Mouse (Mus musculus) yolk sac, embryonic 10.5 days (tissue): ENCODE data around the gene Gm9803.
"Not testable (repeated sequence)": the region's sequence is repeated elsewhere in the genome, so short reads cannot be mapped to it uniquely, and the experiment has no call there.

Experiments
- DNase-seq: peaks from one replicate; pipeline ENCODE4 v3.0.0-alpha.2; 2017; ENCODE audit warnings: low spot score

Gm9803 gene

DNA sequence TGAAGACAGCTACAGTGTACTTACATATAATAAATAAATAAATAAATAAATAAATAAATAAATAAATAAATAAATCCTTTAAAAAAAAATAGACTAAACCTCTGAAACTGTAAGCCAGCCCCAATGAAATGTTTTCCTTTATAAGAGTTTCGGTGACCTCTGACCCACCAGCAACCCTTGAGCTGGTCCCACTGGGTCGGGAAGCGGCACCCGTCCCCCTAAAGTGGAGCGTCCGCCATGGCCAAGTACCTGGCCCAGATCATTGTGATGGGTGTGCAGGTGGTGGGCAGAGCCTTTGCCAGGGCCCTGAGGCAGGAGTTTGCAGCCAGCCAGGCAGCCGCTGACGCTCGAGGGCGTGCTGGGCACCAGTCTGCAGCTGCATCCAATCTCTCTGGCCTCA lies at the start of gene Gm9803:
Gene Gm9803, plus strand, starts transcription at position 154 of the 400 bp plus-strand sequence.
- DNase-seq: not testable (repeated sequence)

DNA sequence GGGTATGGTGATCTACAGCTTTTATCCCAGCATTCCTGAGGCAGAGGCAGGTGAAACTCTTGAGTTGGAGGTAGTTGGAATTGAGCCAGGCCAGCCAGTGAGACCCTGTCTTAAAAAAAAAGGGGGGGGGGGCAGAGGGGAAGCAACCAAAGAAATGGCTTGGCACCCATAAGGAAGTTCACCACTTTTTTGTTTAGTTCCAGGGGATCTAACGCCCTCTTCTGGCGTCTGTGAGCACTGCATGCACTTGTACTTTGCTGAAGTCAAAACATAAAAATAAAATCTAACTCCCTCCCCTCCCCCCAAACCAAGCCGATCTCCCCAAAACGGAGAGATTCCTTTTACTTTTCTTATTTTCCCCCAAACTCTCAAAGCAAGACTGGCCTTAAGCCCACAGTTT lies 48.5 kb upstream of the Gm9803 start:
- no peak for DNase-seq

DNA sequence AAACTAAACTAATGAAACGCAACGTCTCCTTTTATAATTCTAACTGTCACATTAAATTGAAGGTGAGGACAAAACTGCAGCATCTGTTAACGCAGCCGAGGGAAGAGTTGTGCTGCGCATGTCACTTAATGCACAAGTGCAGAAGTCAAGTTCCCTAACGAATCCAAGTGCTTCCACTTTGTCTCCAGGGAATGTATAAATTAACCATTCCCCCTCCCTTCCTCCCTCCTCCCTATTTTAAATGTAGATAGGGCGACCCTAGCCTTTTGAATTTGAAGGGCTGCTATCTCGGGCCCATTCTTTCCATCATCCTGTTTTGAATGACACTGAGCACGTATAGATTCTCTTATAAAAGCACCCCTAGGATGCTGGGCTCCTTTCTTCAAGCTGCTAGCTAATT lies 46.4 kb upstream of the Gm9803 start:
- DNase-seq: no peak

DNA sequence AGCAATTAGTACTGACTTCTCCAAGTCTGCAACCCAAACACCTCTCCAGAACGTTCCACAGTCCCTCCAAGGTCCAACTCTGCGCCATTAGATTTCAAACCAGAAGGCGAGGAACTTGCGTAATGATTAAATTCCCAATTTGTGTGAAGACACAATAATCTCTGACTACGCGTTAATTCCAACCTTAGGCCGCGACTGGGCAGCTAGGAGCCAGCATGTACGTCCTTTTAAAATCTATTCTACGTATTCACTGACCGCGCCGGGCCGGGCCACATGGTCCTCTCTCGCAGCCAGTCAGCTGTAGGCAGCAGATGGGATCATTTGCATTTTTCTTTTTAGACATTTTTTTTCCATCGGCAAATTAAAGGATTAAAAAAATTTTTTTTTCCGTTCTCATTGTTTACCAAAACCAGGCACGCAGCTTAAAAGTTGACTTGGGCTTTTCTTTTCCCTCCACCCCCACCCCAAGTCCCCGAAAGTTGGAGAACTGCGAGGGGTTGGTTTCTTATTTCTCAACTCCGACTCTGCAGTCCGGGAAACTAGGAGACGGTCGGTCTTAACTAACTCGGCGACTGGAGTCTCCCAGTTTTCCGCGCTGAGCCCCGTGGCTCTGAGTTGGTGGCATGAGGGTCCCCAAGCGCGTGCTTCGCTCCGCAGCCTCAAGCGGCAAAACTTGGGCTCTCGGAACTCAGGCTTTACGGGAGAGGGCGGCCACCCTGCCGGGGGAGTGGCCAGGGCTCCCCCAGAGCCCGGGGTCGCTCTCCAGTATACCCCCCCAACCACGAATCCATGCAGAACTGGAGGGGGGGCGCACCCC lies 45.8 kb upstream of the Gm9803 start:
- peak; percentile 81 for DNase-seq

DNA sequence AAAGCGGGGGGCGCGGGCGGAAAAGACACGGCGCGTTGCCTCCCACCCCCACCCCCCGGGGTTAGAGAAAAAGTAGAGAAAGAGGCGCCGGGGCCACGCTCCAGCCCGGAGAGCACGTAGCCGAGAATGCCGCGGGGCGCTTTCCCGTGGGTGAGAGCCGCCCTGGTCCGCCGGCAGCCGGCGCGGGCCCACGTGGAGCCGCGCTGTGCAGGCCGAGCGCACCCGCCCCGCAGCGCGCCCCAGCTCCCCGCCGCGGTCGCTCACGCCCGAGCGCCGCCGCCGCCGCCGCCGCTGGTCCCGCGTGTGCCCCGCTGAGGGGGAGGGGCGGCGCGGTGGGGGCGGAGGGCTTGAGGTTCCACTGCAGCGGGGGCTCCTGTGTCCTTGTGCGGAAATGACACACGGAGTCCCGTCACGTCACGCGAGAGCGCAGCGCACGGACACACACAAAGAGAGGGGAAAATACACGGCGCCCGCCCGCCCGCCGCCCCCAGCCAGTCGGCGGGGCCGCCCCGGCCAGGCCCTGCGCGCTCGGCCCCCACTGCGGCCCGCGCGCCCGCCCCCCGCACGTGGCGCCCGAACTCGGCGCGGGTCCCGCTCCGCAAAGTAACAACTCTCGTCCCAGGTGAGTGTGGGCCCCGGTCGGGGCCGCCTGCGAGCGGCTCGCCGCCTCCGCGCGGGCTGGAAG lies 45.0 kb upstream of the Gm9803 start, which contains the start of gene Bend3:
Gene Bend3, plus strand, starts transcription at position 81 of the 685 bp plus-strand sequence.
- peak; percentile 60 for DNase-seq

DNA sequence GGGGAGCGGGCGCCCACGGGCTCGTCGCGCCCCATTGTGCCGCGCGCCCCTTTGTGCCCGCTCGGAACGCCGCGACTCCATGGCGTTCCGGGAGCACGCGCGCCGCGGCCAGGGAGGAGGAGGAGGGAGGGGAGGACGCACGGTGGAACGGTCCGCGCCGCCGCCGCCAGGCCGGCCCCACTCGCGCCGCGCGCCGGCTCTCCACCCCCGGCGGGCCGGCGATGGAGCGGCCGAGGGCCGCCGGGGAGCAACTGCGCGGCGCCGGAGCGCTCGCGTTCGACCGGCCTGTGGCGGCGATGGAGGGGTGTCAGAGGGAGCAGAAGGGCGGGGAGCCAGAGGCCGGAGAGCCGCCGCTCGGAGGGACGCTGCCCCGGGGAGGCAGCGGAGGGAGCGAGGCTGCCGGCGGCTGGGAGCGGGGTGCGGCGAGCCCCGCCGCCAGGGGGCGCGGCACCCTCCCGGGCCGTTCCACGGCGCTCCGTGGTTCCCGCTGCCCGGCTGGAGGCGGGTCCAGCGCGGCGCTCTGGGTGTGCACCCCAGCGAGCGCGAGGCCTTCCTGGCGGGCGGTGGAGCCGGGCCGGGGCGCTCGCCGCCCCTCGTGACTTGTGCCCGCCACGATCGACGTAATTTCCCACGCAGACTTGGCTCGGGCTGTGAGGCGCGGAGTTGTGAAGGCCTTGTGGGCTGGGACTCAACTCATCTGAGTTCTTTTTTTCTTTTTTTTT lies 44.3 kb upstream of the Gm9803 start:
- DNase-seq: peak; percentile 86

DNA sequence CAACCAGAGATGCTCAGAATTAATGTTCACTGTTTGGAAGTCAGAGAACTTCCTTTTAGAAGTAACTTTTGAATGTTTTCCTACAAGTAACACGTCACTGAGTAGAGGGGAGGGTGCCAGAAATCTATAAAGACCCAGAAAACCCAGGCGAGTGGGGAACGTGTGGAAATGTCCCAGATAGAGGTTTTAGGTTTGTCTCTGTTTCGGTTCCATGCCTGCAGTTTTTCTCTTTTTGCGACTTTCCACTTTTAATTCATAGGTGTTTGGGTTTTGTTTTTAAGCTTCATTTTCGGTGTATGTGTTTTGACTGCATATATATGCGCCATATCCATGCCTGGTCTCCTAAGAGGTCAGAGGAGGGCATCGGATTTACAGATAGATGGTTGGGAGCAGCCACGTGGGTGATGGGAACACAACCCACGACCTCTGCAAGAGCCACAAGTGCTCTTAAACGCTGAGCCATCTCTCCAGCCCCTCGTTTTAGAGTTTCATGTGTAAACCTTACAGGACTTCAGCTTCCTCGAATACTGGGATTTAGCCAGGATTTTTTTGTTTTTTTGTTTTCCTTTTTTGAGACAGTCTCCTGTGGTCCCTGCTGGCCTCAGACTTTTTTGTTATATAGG lies 43.5 kb upstream of the Gm9803 start:
- DNase-seq: no peak

DNA sequence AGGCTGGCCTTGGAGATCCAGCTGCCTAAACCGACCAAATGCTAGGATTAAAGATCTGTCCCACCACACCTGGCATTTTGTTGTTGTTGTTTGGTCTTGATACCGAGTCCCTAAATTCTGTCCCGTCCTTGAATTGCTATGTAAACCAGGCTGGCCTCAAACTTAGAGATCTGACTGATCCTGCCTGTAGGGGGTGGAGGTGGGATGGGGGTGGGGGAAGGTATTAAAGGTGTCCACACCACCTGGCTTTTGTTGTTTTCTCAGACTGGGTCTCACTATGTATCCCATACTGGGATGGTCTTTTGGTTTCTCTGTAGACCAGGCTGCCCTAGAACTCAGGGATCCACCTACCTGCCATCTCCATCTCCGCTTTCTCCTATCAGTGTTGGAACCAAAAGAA lies 42.7 kb upstream of the Gm9803 start:
- DNase-seq: no peak

DNA sequence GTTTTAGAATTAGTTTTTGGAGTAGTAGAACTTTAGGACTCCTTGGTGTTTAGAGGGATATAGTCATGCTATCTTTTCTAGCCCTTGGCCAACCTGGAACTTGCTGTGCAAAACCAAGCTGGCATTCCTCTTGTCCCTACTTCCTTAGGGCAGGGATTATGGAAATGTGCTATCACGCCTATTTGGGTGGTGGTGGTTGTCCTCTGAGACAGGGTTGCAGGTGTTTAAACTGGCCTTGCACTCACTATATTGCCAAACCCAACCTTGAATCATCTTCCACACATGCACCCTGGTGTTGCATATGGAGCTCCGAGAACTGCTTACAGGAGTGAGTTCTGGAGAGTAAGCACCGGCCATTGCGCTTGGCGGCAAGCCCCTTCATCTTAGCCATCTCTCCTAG lies 41.9 kb upstream of the Gm9803 start:
- no peak for DNase-seq

DNA sequence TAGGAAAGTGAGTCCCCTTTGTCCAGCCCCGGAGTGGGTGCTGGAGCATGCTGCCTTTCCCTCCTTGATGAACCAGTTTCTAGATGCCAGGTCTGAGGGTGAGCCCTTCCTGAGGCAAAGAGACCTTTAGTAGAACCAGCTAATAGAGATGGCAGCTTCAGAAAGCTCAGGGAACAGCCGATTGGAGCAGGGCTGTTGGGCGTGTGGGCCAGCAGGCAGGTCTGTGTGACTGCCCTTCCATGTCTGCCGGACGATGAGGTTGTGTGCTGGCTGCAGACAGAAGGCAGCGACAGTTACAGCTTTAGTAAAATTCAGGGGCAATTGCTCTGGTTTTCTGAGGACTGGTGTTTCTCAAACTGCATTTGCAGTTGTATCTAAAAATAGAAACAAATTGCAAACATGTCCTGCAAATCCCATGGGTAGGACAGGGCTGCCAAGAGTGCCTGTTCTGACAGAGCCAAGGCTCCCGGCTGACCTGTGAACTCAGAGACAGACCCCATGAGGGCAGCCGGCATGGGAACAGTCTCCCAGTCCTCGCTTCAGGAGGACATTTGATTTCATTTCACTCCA lies 40.4 kb upstream of the Gm9803 start:
- no peak for DNase-seq

DNA sequence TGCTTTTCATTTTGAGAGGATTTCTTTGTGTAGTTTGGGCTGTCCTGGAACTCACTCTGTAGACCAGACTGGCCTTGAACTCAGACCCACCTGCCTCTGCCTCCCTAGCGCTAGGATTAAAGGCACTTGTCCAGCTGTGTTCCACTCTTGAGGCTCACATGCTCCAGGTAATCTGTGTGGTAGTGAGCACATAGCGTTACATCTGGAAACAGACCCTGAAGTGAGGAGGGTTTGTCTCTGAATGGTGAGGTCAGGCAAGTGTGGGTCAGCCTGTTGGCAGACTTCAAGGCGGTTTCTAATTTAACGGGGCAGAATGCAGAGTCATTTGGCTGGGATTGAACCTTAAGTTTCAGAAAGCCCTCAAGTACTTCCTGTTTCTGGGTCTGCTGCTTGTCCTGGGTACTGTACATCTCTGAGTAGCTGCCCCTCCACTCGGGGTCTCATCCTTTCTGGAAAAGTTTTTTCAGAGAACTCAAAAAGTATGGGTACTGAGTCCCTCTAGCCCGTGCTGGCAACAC lies 38.1 kb upstream of the Gm9803 start:
- no peak for DNase-seq

DNA sequence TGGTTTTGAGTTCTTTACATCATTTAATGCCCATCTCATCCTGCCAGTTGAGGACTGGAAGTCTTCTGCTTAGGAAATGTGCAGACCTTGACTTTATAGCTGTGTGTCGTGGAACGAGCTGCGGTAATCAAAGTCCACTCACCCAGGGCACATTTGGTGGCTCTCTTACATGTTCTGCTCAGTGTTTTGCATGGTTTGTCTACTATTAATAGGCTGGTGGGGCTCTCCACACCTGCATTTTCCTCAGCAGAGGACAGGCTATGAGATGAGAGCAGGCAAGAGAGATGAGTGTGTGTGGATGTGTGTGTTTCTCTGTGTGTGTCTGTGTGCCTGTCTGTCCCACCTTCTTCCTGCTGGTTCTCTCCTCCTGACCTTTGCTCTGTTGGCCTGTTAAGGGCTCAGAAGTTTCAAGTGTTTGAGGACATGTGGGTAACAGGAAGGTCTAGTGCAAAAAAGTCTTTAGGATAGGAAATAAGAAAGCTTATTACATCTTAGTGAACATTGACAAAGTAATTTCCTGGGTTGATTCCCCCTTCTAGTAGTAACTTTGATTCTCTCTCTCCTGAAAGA lies 36.4 kb upstream of the Gm9803 start:
- no peak for DNase-seq

DNA sequence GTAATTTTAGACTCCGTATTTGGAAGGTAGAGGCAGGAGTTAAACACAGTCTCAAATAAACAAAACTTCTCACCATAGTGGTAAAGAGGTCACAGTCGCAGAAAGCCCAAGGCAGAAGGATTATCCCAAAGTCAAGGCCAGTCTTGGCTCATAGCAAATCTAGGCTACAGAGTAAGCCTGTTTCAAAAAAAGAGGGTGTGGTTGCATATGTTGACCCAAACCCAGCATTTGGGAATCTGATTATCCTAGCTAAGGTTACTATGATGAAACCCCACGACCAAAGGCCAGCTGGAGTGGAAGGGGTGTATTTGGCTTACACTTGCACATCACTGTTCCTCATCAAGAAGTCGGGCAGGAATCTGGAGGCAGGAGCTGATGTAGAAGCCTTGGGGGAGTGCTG lies 35.6 kb upstream of the Gm9803 start:
- no peak for DNase-seq

DNA sequence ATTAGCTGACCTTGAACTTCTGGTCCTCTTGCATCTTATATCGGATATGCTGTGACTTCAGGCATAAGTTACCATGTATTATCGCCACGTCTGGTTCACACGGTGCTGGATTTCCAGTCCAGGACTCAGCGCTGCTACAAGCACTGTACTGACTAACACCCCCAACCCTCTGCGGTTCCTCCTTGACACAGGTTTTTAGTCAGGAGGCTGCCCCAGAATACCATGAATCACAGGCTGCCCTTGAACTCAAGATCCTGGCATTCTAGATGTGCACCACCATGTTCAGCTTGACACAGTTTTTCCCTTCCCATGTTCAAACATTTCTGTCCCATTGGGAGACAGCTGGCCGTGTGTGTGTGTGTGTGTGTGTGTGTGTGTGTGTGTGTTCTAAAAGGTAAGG lies 34.7 kb upstream of the Gm9803 start:
- DNase-seq: no peak

DNA sequence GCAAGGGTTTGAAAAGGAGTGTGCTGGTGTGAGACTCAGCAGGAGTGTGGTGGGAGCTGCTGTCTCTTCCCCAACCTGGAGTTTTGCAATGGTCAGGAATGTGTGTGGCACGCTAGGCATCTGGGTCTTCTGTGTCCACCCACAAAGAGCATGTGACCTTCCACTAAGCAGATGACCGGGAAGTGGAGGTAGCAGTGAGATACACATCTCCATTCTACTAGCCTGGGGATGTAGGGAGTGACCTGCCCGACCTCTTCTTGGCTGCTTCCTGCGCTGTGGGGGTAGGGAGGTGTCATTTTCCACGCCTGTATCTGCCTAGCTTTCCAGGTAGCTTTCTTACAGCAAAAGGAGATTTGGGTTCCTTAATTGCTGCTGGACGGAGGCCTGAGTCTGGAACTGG lies 34.3 kb upstream of the Gm9803 start:
- DNase-seq: peak; percentile 84

DNA sequence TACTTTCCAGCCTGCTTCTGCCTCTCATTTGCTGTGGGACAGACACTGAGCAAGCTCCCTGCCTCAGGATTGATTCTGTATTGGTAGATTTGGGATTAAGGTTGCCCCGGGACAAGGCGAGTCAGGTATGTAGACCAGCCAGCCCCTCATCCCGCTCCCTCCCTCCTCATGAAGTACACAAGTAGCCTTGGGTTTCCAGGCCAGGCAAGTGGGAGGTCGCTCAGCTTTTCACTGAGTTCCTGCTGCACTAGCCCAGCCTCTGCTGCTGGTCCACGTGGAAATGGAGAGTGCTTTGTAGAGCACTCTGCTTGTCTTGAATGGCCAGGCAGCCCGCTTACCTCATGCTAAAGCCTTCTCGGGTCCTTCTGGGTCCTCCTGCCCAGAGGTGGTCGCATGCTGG lies 33.9 kb upstream of the Gm9803 start:
- DNase-seq: peak; percentile 58

DNA sequence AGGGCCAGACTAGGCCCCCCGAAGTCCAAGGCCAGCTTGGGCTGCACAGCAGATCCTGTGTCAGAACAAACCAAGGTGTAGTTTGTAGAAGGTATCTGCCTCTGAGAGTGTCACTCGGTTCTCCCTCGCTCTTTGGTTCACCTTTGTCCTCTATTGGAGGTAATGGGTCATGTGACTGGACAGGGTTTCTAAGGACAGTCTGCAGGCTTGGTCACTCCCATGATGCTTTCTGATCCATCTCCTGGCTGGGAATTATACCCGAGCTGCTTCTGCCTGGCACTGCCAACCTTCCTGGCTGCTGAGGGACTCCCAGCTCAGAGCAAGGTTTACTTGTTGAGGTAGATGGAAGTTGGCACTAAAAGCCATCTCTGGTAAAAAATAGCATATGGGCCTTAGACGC lies 33.0 kb upstream of the Gm9803 start:
- peak; percentile 67 for DNase-seq

DNA sequence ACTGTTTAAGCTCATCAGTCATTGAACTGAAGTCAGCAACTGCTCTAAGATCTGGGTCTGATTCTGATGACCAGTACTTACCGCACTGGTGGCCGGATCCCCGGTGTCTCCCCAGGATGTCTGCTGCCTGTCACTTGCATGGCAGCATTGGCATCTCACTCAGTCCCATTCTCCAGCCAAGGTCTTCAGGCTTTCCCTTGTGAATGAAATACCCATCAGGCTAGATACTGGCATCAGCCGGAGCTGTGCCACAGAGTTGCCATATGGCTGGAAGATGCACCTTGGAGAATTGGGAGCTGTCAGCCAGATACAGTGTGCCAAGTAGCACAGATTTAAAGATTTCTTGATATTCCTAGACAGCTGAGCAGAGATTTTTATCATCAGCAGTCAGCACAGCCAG lies 21.3 kb upstream of the Gm9803 start:
- no peak for DNase-seq

DNA sequence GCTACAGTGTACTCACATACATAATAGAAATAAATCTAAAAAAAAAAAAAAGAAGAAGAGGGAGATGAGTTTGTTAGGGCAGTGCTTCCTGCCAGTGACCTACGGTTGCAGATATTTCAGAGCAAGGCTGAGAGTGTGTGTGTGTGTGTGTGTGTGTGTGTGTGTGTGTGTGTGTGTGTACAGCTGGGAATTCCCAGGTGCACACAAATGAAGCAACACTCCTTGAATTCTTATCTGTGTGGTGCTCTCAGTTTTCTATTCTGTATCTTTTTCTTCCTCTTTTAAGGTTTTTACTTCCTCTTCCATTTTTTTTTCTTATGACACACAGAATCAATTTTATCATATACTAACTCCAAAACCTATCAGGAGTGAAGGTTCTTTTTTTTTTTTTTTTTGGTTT lies 19.6 kb upstream of the Gm9803 start:
- no peak for DNase-seq

DNA sequence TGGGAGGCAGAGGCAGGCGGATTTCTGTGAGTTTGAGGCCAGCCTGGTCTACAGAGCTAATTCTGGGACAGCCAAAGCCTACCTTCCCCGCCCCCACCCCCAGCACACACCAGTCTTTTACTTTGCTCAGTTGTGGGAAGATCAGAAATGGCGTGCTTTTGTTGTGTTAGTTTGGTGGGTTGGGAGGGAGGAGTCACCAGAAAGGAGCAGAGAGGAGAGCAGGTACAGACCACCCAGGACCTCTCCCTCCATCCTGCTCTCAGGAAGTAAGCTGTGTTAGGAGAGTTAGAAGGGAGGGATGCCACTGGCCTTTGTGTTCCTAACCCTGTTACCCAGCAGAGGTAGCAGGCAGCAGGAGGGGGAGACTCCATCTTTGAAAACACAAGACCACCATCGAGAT lies 16.8 kb upstream of the Gm9803 start:
- DNase-seq: no peak

DNA sequence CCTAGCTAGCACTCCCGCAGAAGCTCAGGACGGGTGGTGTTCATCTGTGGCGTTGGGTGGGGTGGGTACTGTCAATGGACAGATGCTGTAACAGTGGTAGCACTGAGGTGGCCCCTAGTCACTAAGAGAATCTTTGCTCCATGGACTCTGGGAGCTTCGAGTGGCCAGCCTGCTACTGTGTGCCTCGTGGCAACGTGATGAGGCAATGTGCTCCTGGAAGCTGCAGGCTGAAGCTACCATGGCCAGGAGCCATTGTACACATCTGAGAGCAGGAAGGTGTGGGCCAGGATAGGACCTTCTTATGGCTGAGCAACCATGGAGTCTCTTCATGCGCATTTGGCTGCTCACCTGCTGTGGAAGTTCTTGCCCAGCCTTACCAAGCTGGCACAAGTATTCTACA lies 14.7 kb upstream of the Gm9803 start:
- DNase-seq: no peak

DNA sequence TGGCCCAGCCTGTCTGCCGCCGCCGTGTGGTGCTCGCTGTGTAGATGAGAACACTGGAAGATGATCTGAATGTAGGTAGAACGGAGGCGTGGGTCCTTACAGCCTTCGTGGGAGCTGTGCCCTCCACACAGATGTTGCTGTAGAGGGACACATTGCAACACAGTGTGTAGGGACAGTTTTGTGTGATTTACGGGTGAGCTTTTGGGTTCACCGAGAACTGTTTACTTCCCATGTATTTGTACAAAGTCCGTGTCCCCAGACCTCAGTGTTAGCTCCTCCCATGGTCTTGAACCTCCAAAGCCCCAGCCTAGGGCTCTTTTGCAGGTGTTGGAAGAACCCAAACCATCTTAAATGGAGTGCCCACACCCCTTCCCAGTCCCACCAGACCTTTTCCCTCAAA lies 10.9 kb upstream of the Gm9803 start:
- no peak for DNase-seq
